Mouse (Mus musculus): ENCODE results near the gene Mrps11.

DNA sequence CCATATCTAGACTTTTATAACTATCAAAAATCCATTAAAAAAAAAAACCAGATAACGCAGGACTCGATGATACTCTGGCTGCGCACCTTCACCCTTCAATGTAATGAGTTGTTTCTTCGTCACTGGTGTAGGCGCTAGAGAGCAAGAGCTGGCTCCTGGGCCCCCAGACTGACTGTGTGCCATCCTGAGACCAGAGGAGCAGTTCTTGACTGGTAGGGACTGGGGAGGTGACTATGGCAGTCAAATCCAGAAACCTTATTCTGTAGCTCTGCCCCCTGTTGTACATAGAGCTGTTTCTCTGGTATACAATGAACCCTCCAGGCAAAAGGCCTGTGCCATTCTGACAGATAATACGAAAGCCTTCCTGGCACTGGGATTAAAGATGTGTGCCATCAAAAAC lies 45.7 kb upstream of the Mrps11 start:
- no peak for TF ChIP-seq CTCF (IDR thresholded peaks at IDR 0.05)
- no peak for TF ChIP-seq EP300 (IDR thresholded peaks at IDR 0.05; ENCODE audit: insufficient read depth, low read depth, low read length)

Measured in heart, adult 2 months (tissue).